Mouse (Mus musculus) kidney, embryonic 16.5 days (tissue): ENCODE data around the gene Scg5. TPM values are rescaled to one million over a fixed set of nuclear protein-coding genes. Genes with fewer than 3 reads are reported as not detected.

Source experiments
- ATAC-seq: fragments of 200-750 bp; cut with Nextera tagmentation; 2 replicates; pipeline ENCODE4 v1.8.0; 2017; ENCODE audit warnings: moderate TSS enrichment; ENCODE audit not compliant: low FRiP score, low TSS enrichment
- H3K27ac ChIP-seq: fragments of 300-500 bp; sonication (generic); 2 replicates; pipeline ENCODE4 v1.5.1; 2014; ENCODE audit warnings: low read length
- H3K27me3 ChIP-seq: fragments of 300-500 bp; sonication (generic); 2 replicates; pipeline ENCODE4 v1.6.1; 2014; ENCODE audit warnings: low read length, control low read depth, mixed read lengths; ENCODE audit not compliant: insufficient read depth
- H3K36me3 ChIP-seq: fragments of 300-500 bp; sonication (generic); 2 replicates; pipeline ENCODE4 v1.6.1; 2014; ENCODE audit warnings: low read length, control low read depth, mixed read lengths; ENCODE audit not compliant: insufficient read depth
- H3K4me1 ChIP-seq: fragments of 300-500 bp; sonication (generic); 2 replicates; pipeline ENCODE4 v1.6.1; 2014; ENCODE audit warnings: low read length, control low read depth, mixed read lengths; ENCODE audit not compliant: insufficient read depth
- H3K4me2 ChIP-seq: fragments of 300-500 bp; sonication (generic); replicated peaks from 2 replicates; pipeline ENCODE4 v1.6.1; 2014; ENCODE audit warnings: low read depth, low read length
- H3K4me3 ChIP-seq: fragments of 300-500 bp; sonication (generic); 2 replicates; pipeline ENCODE4 v1.5.1; 2014; ENCODE audit warnings: mild to moderate bottlenecking, low read length
- H3K9ac ChIP-seq: fragments of 300-500 bp; sonication (generic); replicated peaks from 2 replicates; pipeline ENCODE4 v1.6.1; 2014; ENCODE audit warnings: low read length
- H3K9me3 ChIP-seq: fragments of 300-500 bp; sonication (generic); 2 replicates; pipeline ENCODE4 v1.6.1; 2016; ENCODE audit warnings: low read length, control low read depth
- WGBS: fragments of 180-500 bp; shearing (Covaris S2); extraction: QIAGEN DNeasy Blood & Tissue Kit; methylation state at CpG from one replicate; pipeline ENCODE4 v1.1.7; 2014; 5-methylcytosine and 5-hydroxymethylcytosine counted together
- polyA plus RNA-seq: library from polyadenylated mRNA; unstranded; fragments of >200 nt; fragmentation: Nextera tagmentation; extraction: Ambion mirVana; gene quantifications from 2 replicates; pipeline ENCODE4 v1.2.1, GENCODE M21; 2015

Scg5 gene
- polyA plus RNA-seq = 6.7 and 6.8 TPM in 2 replicates

GRCm38 (mm10) chr2:113828943-113829882 lies at the start of gene Scg5:
Gene Scg5 (minus strand): TSS chr2:113829121.
- ATAC-seq = peak; percentile 90
- peak within 1 kb of the TSS; percentile 40 for H3K4me3 ChIP-seq
- H3K4me2 ChIP-seq = peak within 1 kb of the TSS; percentile 59
- H3K4me1 ChIP-seq = peaks cover 6% of the 10 kb centered on the region; the same call in 1 of the 2 replicates
- H3K27ac ChIP-seq = peak within 1 kb of the TSS; percentile 7; the same call in 1 of the 2 replicates
- no peaks in the 10 kb centered on the region for H3K27me3 ChIP-seq
- peak within 1 kb of the TSS; percentile 27 for H3K9ac ChIP-seq
- no peaks in the 10 kb centered on the region for H3K9me3 ChIP-seq
- WGBS = 9% methylated on average over 23 of the region's 23 CpGs
- H3K36me3 ChIP-seq = peaks cover 18% of the 10 kb centered on the region

GRCm38 (mm10) chr2:113870115-113870514 lies 41.2 kb upstream of the Scg5 start:
- 84% methylated on average over 1 of the region's 1 CpGs for WGBS
- ATAC-seq = no peak
- Histone ChIP-seq H3K4me2 (no peak overlapping the region), H3K4me3 (no peak overlapping the region), H3K4me1 (no peaks in the 10 kb centered on the region), H3K36me3 (no peaks in the 10 kb centered on the region), H3K9ac (no peak overlapping the region), H3K27ac (no peak overlapping the region), H3K27me3 (no peaks in the 10 kb centered on the region), H3K9me3 (no peaks in the 10 kb centered on the region)

GRCm38 (mm10) chr2:113868404-113868803 lies 39.5 kb upstream of the Scg5 start:
- H3K27ac ChIP-seq = no peak overlapping the region

GRCm38 (mm10) chr2:113866155-113866554 lies 37.2 kb upstream of the Scg5 start:
- no peak overlapping the region for H3K27ac ChIP-seq
- H3K4me3 ChIP-seq = no peak overlapping the region
- H3K36me3 ChIP-seq = no peaks in the 10 kb centered on the region
- no peak for ATAC-seq
- H3K9ac ChIP-seq = no peak overlapping the region
- H3K9me3 ChIP-seq = no peaks in the 10 kb centered on the region
- WGBS = 32% methylated on average over 2 of the region's 2 CpGs
- H3K4me1 ChIP-seq = no peaks in the 10 kb centered on the region
- no peaks in the 10 kb centered on the region for H3K27me3 ChIP-seq
- H3K4me2 ChIP-seq = no peak overlapping the region

More at GRCm38 (mm10) chr2:113868404-113868803, 39.5 kb upstream of the Scg5 start:
- Histone ChIP-seq H3K36me3 (no peaks in the 10 kb centered on the region), H3K27me3 (no peaks in the 10 kb centered on the region), H3K4me1 (no peaks in the 10 kb centered on the region), H3K4me2 (no peak overlapping the region), H3K9me3 (no peaks in the 10 kb centered on the region), H3K4me3 (no peak overlapping the region), H3K9ac (no peak overlapping the region)
- no peak for ATAC-seq
- WGBS = 74% methylated on average over 4 of the region's 4 CpGs

GRCm38 (mm10) chr2:113849141-113849540 lies 20.2 kb upstream of the Scg5 start:
- ATAC-seq = peak; percentile 20; the same call in 1 of the 2 replicates

GRCm38 (mm10) chr2:113848245-113849121 lies 19.6 kb upstream of the Scg5 start, which contains the start of gene Arhgap11a:
Gene Arhgap11a (minus strand): TSS chr2:113848661.
- peak within 1 kb of the TSS; percentile 81 for H3K9ac ChIP-seq
- H3K4me2 ChIP-seq = peak within 1 kb of the TSS; percentile 63
- peak within 1 kb of the TSS; percentile 79 for H3K4me3 ChIP-seq
- under 1% methylated on average over 48 of the region's 48 CpGs for WGBS
- H3K27ac ChIP-seq = peak within 1 kb of the TSS; percentile 88
- 0 out of 2 replicates have a peak, but pooled peaks cover 6% of the 10 kb centered on the region for H3K36me3 ChIP-seq
- peaks cover 28% of the 10 kb centered on the region for H3K4me1 ChIP-seq
- ATAC-seq = peak; percentile 98
- no peaks in the 10 kb centered on the region for H3K27me3 ChIP-seq
- no peaks in the 10 kb centered on the region for H3K9me3 ChIP-seq

More at GRCm38 (mm10) chr2:113849141-113849540, 20.2 kb upstream of the Scg5 start:
- Histone ChIP-seq H3K9me3 (no peaks in the 10 kb centered on the region), H3K9ac (peak overlapping the region; percentile 81), H3K4me1 (peaks cover 28% of the 10 kb centered on the region), H3K27ac (peak overlapping the region; percentile 86; the same call in 1 of the 2 replicates), H3K36me3 (0 out of 2 replicates have a peak, but pooled peaks cover 3% of the 10 kb centered on the region), H3K4me2 (peak overlapping the region; percentile 63), H3K27me3 (no peaks in the 10 kb centered on the region), H3K4me3 (peak overlapping the region; percentile 79)
- 1% methylated on average over 3 of the region's 3 CpGs for WGBS

GRCm38 (mm10) chr2:113847678-113848244 lies 18.8 kb upstream of the Scg5 start:
- H3K4me2 ChIP-seq = peak overlapping the region; percentile 63
- ATAC-seq = peak; percentile 33; the same call in 1 of the 2 replicates
- H3K4me1 ChIP-seq = peaks cover 28% of the 10 kb centered on the region
- H3K27me3 ChIP-seq = no peaks in the 10 kb centered on the region
- peak overlapping the region; percentile 81 for H3K9ac ChIP-seq
- no peaks in the 10 kb centered on the region for H3K9me3 ChIP-seq
- H3K4me3 ChIP-seq = peak overlapping the region; percentile 79
- WGBS = under 1% methylated on average over 24 of the region's 24 CpGs
- H3K36me3 ChIP-seq = 0 out of 2 replicates have a peak, but pooled peaks cover 10% of the 10 kb centered on the region
- peak overlapping the region; percentile 88 for H3K27ac ChIP-seq

- Histone ChIP-seq H3K36me3 (peaks cover 23% of the 10 kb centered on the region), H3K9me3 (no peaks in the 10 kb centered on the region), H3K9ac (no peak overlapping the region), H3K27ac (0 out of 2 replicates have a peak overlapping the region, but pooled peaks have one; percentile 48), H3K4me1 (peaks cover 28% of the 10 kb centered on the region), H3K27me3 (no peaks in the 10 kb centered on the region), H3K4me2 (no peak overlapping the region), H3K4me3 (no peak overlapping the region)
- no peak for ATAC-seq
- WGBS = 48% methylated on average over 4 of the region's 4 CpGs
These were observed 16.2 kb upstream of the Scg5 start for GRCm38 (mm10) chr2:113845081-113845480.
